30 mouse cellular contexts compared by ENCODE assay signal in the genomic region with DNA sequence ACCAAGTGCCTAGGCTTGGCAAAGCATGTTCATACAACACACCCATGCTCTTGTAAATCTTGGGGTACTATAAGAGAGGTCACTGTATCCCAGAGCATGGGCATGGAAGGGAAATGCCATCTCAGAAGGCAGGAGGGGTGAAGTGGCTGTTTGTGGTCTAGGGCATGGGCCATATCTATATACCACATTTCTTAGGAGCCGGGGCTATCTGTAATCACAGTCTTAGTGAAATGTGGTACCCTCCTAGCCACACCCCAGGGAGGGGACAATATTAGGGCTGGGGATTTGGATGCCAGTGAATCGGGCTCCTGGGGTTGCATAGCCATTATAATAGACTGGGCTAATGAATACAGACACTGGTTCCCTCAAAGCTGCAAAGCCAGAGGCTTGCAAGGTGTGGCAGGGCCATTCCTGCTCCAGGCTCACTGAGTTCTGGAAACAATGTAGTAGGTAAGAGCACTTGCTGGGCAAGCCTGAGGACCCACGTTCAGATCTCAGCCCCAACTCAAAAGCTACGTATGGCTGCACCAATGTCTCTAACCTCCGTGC.
DNase-seq lines count a peak whose midpoint lies in the region; ATAC-seq and TF ChIP-seq lines count a peak whose summit lies in the region.
"Had no signal": no experiment of that assay in that cellular context is flagged by ENCODE, and none has a peak within 500 bp of the region (broad histone marks: within the 10 kb centered on the region; RNA-seq: fewer than 3 reads in every experiment).

No protein-coding gene starts in this region.

- no peak overlapping the region for H3K27ac ChIP-seq in liver, embryonic 14.5 days
- H3K27ac ChIP-seq in MEL (ENCODE audit: control insufficient read depth, low read depth, low read length) = no peak overlapping the region
- H3K27ac ChIP-seq in intestine, postnatal 0 days (ENCODE audit: low read depth, low read length) = no peak overlapping the region
- H3K27ac ChIP-seq: embryonic facial prominence, embryonic 10.5 days; embryonic facial prominence, embryonic 13.5 days; forebrain, embryonic 12.5 days; forebrain, embryonic 15.5 days; heart, adult 2 months; heart, embryonic 10.5 days; heart, embryonic 13.5 days; hindbrain, embryonic 12.5 days; hindbrain, embryonic 15.5 days had no signal

- no peak overlapping the region for H3K9ac ChIP-seq in liver, embryonic 14.5 days (replicated peaks)
- no peak overlapping the region for H3K9ac ChIP-seq in MEL (ENCODE audit: control insufficient read depth, low read depth, low read length, poor library complexity, severe bottlenecking)
- no peak overlapping the region for H3K9ac ChIP-seq in intestine, postnatal 0 days (ENCODE audit: low read depth, low read length)
- H3K9ac ChIP-seq: embryonic facial prominence, embryonic 13.5 days; forebrain, embryonic 12.5 days; forebrain, embryonic 15.5 days; heart, embryonic 13.5 days; hindbrain, embryonic 12.5 days; hindbrain, embryonic 15.5 days had no signal

- no peak for DNase-seq in liver, embryonic 14.5 days (ENCODE audit: low read depth in 3 of 3, low spot score in 3 of 3)
- DNase-seq in liver (no peak), MEL (ENCODE audit: low read depth, low spot score) (peak; percentile 8), ZHBTc4 (ENCODE audit: low read depth, low spot score) (peak; percentile 53)
- no peak for DNase-seq in left cerebral cortex, postnatal 25 days (ENCODE audit: low spot score in 2 of 2)
- DNase-seq in retina, postnatal 1 day = no peak
- DNase-seq: adrenal gland, adult 8-10 months; adrenal gland, postnatal 25 days; cerebellum, adult 11 months; cerebellum, adult 2 months; cerebellum, adult 9-11 months; cerebellum, postnatal 25 days; embryo, embryonic 11 days; gastrocnemius, postnatal 36 days; heart, adult 2 months; heart, postnatal 14 days had no signal

- H3K79me2 ChIP-seq in MEL (ENCODE audit: control insufficient read depth, insufficient read depth, low read length, poor library complexity) = no peaks in the 10 kb centered on the region

- intact Hi-C loops in left cerebral cortex, postnatal 25 days (cut with DNase I) = no loop called here

- H3K4me1 ChIP-seq in liver, embryonic 14.5 days (replicated peaks; ENCODE audit: control insufficient read depth in 2 of 2, insufficient read depth in 2 of 2, low read length in 1 of 2) = no peaks in the 10 kb centered on the region
- H3K4me1 ChIP-seq in MEL (ENCODE audit: control insufficient read depth in 1 of 2, insufficient read depth in 2 of 2, low read length in 2 of 2) = no peaks in the 10 kb centered on the region
- H3K4me1 ChIP-seq in intestine, postnatal 0 days (replicated peaks; ENCODE audit: control insufficient read depth, insufficient read depth, low read length) = no peaks in the 10 kb centered on the region
- H3K4me1 ChIP-seq: embryonic facial prominence, embryonic 13.5 days; heart, embryonic 13.5 days had no signal

- no peak overlapping the region for H3K4me2 ChIP-seq in liver, embryonic 14.5 days (ENCODE audit: low read depth)
- H3K4me2 ChIP-seq in intestine, postnatal 0 days (replicated peaks; ENCODE audit: low read depth) = no peak overlapping the region
- H3K4me2 ChIP-seq: embryonic facial prominence, embryonic 13.5 days; forebrain, embryonic 12.5 days; forebrain, embryonic 15.5 days; heart, embryonic 13.5 days; hindbrain, embryonic 12.5 days; hindbrain, embryonic 15.5 days had no signal

- no peak for TF ChIP-seq CTCF in liver, embryonic 14.5 days (IDR thresholded peaks at IDR 0.05; ENCODE audit: low read depth)
- no peak for TF ChIP-seq CTCF in MEL (IDR thresholded peaks at IDR 0.05 in 2 of 3, conservative IDR thresholded peaks at IDR 0.05 in 1 of 3; ENCODE audit: control insufficient read depth in 1 of 3, insufficient read depth in 1 of 3, low read depth in 2 of 3, low read length in 3 of 3, poor library complexity in 1 of 3, severe bottlenecking in 1 of 3)
- no peak for TF ChIP-seq CTCF in intestine, postnatal 0 days (IDR thresholded peaks at IDR 0.05; ENCODE audit: low read depth)

- no peaks in the 10 kb centered on the region for H3K27me3 ChIP-seq in liver, embryonic 14.5 days (ENCODE audit: control insufficient read depth, insufficient read depth, low read length)
- no peaks in the 10 kb centered on the region for H3K27me3 ChIP-seq in MEL (ENCODE audit: control insufficient read depth in 1 of 2, insufficient read depth in 2 of 2, low read length in 2 of 2)
- no peaks in the 10 kb centered on the region for H3K27me3 ChIP-seq in intestine, postnatal 0 days (replicated peaks; ENCODE audit: control insufficient read depth, insufficient read depth, low read length)
- H3K27me3 ChIP-seq: embryonic facial prominence, embryonic 13.5 days; forebrain, embryonic 15.5 days; hindbrain, embryonic 15.5 days; Patski had no signal

- no peak for TF ChIP-seq POLR2A in MEL (IDR thresholded peaks at IDR 0.05; ENCODE audit: control insufficient read depth in 1 of 2, insufficient read depth in 1 of 2, low read depth in 1 of 2, low read length in 2 of 2, poor library complexity in 1 of 2)

- no peaks in the 10 kb centered on the region for H3K9me3 ChIP-seq in liver, embryonic 14.5 days (ENCODE audit: control insufficient read depth, low read length)
- H3K9me3 ChIP-seq in MEL (replicated peaks; ENCODE audit: insufficient read depth, low read length) = no peaks in the 10 kb centered on the region
- no peaks in the 10 kb centered on the region for H3K9me3 ChIP-seq in intestine, postnatal 0 days (ENCODE audit: control insufficient read depth)
- H3K9me3 ChIP-seq: embryonic facial prominence, embryonic 10.5 days; embryonic facial prominence, embryonic 13.5 days; forebrain, embryonic 12.5 days; forebrain, embryonic 15.5 days; heart, embryonic 10.5 days; heart, embryonic 13.5 days; hindbrain, embryonic 12.5 days; hindbrain, embryonic 15.5 days had no signal

- 0 out of 2 replicates have a peak, but pooled peaks have one; percentile 34 for TF ChIP-seq EP300 in liver, embryonic 14.5 days (IDR thresholded peaks at IDR 0.05; ENCODE audit: low read depth)
- peak in 1 of 2 experiments; percentile 63; a peak in 2 of 4 replicates for TF ChIP-seq EP300 in MEL (IDR thresholded peaks at IDR 0.05; ENCODE audit: low read depth in 1 of 2, low read length in 2 of 2)

- no peak overlapping the region for H3K4me3 ChIP-seq in liver, embryonic 14.5 days (ENCODE audit: insufficient read depth in 1 of 2, low read depth in 2 of 2, low read length in 2 of 2)
- H3K4me3 ChIP-seq in MEL (ENCODE audit: control insufficient read depth in 1 of 2, insufficient read depth in 1 of 2, low read depth in 2 of 2, low read length in 2 of 2) = no peak overlapping the region
- no peak overlapping the region for H3K4me3 ChIP-seq in intestine, postnatal 0 days (ENCODE audit: low read depth, low read length)
- H3K4me3 ChIP-seq: embryonic facial prominence, embryonic 10.5 days; embryonic facial prominence, embryonic 13.5 days; erythroblast, embryonic 14.5 days; forebrain, embryonic 12.5 days; forebrain, embryonic 15.5 days; heart, adult 2 months; heart, embryonic 10.5 days; heart, embryonic 13.5 days; hindbrain, embryonic 12.5 days; hindbrain, embryonic 15.5 days had no signal

- no peaks in the 10 kb centered on the region for H3K36me3 ChIP-seq in liver, embryonic 14.5 days (replicated peaks; ENCODE audit: control insufficient read depth, insufficient read depth, low read depth)
- H3K36me3 ChIP-seq in MEL (ENCODE audit: control insufficient read depth in 1 of 2, insufficient read depth in 2 of 2, low read length in 2 of 2) = no peaks in the 10 kb centered on the region; a peak in 1 of 4 replicates
- no peaks in the 10 kb centered on the region for H3K36me3 ChIP-seq in intestine, postnatal 0 days (ENCODE audit: control insufficient read depth, insufficient read depth)
- H3K36me3 ChIP-seq: embryonic facial prominence, embryonic 10.5 days; embryonic facial prominence, embryonic 13.5 days; forebrain, embryonic 12.5 days; forebrain, embryonic 15.5 days; heart, embryonic 10.5 days; heart, embryonic 13.5 days; hindbrain, embryonic 12.5 days; hindbrain, embryonic 15.5 days had no signal

- no peak for TF ChIP-seq RAD21 in MEL (IDR thresholded peaks at IDR 0.05; ENCODE audit: low read depth, low read length)

- peak; percentile 52; the same call in 1 of the 2 replicates for ATAC-seq in liver, embryonic 14.5 days (ENCODE audit: insufficient read depth)
- peak; percentile 50 for ATAC-seq in megakaryocyte progenitor cell, adult 5-6 weeks (replicated peaks; ENCODE audit: poor library complexity)
- no peak for ATAC-seq in intestine, postnatal 0 days
- ATAC-seq: activated CD4-positive, CD25-positive, alpha-beta regulatory T cell, adult 4 months; CD4-positive, CD25-positive, alpha-beta regulatory T cell, adult 4 months; forebrain, embryonic 15.5 days; Patski had no signal

- 43% methylated on average over 5 of the region's 5 CpGs for WGBS in liver, embryonic 14.5 days (ENCODE audit: insufficient replicate concordance)
- WGBS in intestine, postnatal 0 days = 83% methylated on average over 5 of the region's 5 CpGs

TF ChIP-seq in MEL, 35 proteins besides CTCF, POLR2A, EP300 and RAD21:
- no peak for TF ChIP-seq E2F4 (IDR thresholded peaks at IDR 0.05; ENCODE audit: borderline replicate concordance, low read depth, low read length)
- no peak for TF ChIP-seq ZKSCAN1 (IDR thresholded peaks at IDR 0.05; ENCODE audit: low read depth, low read length)
- TF ChIP-seq HCFC1 (IDR thresholded peaks at IDR 0.05; ENCODE audit: low read depth, low read length) = no peak
- TF ChIP-seq TAL1 (IDR thresholded peaks at IDR 0.05; ENCODE audit: low read length) = no peak
- no peak for TF ChIP-seq POLR2AphosphoS5 (IDR thresholded peaks at IDR 0.05; ENCODE audit: borderline replicate concordance, low read depth, low read length)
- TF ChIP-seq TCF12 (IDR thresholded peaks at IDR 0.05; ENCODE audit: low read depth, low read length) = no peak
- no peak for TF ChIP-seq ZMIZ1 (IDR thresholded peaks at IDR 0.05; ENCODE audit: low read depth, low read length)
- no peak for TF ChIP-seq NRF1 (IDR thresholded peaks at IDR 0.05; ENCODE audit: insufficient read depth, low read depth, low read length, poor library complexity, severe bottlenecking)
- TF ChIP-seq JUND (IDR thresholded peaks at IDR 0.05; ENCODE audit: low read depth, low read length) = no peak
- TF ChIP-seq ETS1 (IDR thresholded peaks at IDR 0.05; ENCODE audit: low read depth, low read length) = no peak
- no peak for TF ChIP-seq MAZ (IDR thresholded peaks at IDR 0.05; ENCODE audit: low read depth, low read length)
- TF ChIP-seq GATA1 (IDR thresholded peaks at IDR 0.05; ENCODE audit: low read depth, low read length) = no peak
- TF ChIP-seq UBTF (IDR thresholded peaks at IDR 0.05; ENCODE audit: borderline replicate concordance, insufficient read depth, low read depth, low read length) = no peak

Comparison
In these comparisons a context has a peak if more than half of its experiments do, and no peak if none do; other contexts are left out.
1. DNase-seq: peak in MEL (single experiment) and ZHBTc4 (single experiment); none in liver, embryonic 14.5 days (0 of 3), liver (single experiment), left cerebral cortex, postnatal 25 days (0 of 2) and retina, postnatal 1 day (single experiment).